Mouse (Mus musculus): ENCODE measurements at regions not wholly inside any gene's neighbourhood (a gene's known extent, or its start where the extent isn't known, plus 50 kb on each side); places are given as distances from the start of the nearest gene placed in this dataset.

DNA sequence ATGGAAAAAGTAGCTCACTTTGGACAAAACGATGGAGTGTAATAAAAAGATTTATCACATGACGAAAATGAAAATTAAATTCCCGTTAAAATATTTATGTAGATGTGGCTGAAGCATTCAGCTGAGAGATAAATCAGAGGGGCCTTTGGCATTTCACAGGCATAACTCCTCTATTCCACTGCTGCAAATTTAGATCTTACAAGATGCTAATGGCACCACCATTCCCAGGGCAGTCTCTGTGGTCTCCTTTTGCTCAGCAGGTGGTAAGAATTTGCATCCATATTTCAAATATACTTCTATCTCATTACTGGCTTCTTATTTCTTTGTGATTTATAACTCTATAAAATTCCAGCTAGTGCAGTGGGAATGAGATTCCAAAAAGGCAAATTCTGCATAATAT lies 581.5 kb upstream of the Rag2 start:
- no peak for TF ChIP-seq CTCF (IDR thresholded peaks at IDR 0.05; ENCODE audit: control insufficient read depth, insufficient read depth, low read length)
- no peak for TF ChIP-seq POLR2A (IDR thresholded peaks at IDR 0.05; ENCODE audit: borderline replicate concordance, control insufficient read depth, low read depth, low read length)

Data from bone marrow, adult 2 months (tissue).